Mouse (Mus musculus) hindbrain, embryonic 12.5 days (tissue): ENCODE measurements around the gene Mitf. TPM values are rescaled to one million over a fixed set of nuclear protein-coding genes. Genes with fewer than 3 reads are reported as not detected.

Experiments used
- ATAC-seq: fragments of 200-750 bp; cut with Nextera tagmentation; 2 replicates; pipeline ENCODE4 v1.8.0; 2017; ENCODE audit warnings: moderate TSS enrichment; ENCODE audit not compliant: low FRiP score
- H3K27ac ChIP-seq: fragments of 300-500 bp; sonication (generic); 2 replicates; pipeline ENCODE4 v1.5.1; 2016; ENCODE audit warnings: mild to moderate bottlenecking
- H3K27me3 ChIP-seq: fragments of 300-500 bp; sonication (generic); 2 replicates; pipeline ENCODE4 v1.6.1; 2016; ENCODE audit warnings: mild to moderate bottlenecking
- H3K36me3 ChIP-seq: fragments of 300-500 bp; sonication (generic); 2 replicates; pipeline ENCODE4 v1.6.1; 2016; ENCODE audit warnings: mild to moderate bottlenecking
- H3K4me1 ChIP-seq: fragments of 300-500 bp; sonication (generic); 2 replicates; pipeline ENCODE4 v1.6.1; 2016
- H3K4me2 ChIP-seq: fragments of 300-500 bp; sonication (generic); replicated peaks from 2 replicates; pipeline ENCODE4 v1.6.1; 2016; ENCODE audit warnings: mild to moderate bottlenecking
- H3K4me3 ChIP-seq: fragments of 300-500 bp; sonication (generic); 2 replicates; pipeline ENCODE4 v1.5.1; 2016; ENCODE audit warnings: mild to moderate bottlenecking
- H3K9ac ChIP-seq: fragments of 300-500 bp; sonication (generic); 2 replicates; pipeline ENCODE4 v1.6.1; 2016; ENCODE audit warnings: mild to moderate bottlenecking, moderate library complexity
- H3K9me3 ChIP-seq: fragments of 300-500 bp; sonication (generic); replicated peaks from 2 replicates; pipeline ENCODE4 v1.6.1; 2016; ENCODE audit warnings: mild to moderate bottlenecking
- WGBS: fragments of 180-500 bp; shearing (Covaris S2); methylation state at CpG from one replicate; pipeline ENCODE4 v1.1.7; 2016; 5-methylcytosine and 5-hydroxymethylcytosine counted together
- polyA plus RNA-seq: library from polyadenylated mRNA; unstranded; fragments of >200 nt; fragmentation: Nextera tagmentation; extraction: Ambion mirVana; gene quantifications from 2 replicates; pipeline ENCODE4 v1.2.1, GENCODE M21; 2016

The Mitf gene
- polyA plus RNA-seq, 1 experiment from 2014 or later = 2.0 TPM

- Histone ChIP-seq H3K4me3 (no peak overlapping the region), H3K36me3 (no peaks in the 10 kb centered on the region), H3K4me2 (no peak overlapping the region), H3K27me3 (no peaks in the 10 kb centered on the region), H3K4me1 (no peaks in the 10 kb centered on the region), H3K9me3 (no peaks in the 10 kb centered on the region), H3K9ac (no peak overlapping the region), H3K27ac (no peak overlapping the region)
- ATAC-seq = no peak
- WGBS = 85% methylated on average over 3 of the region's 3 CpGs
Measured at GRCm38 (mm10) chr6:97828021-97828420, 21.2 kb downstream of the Mitf start.

- H3K9ac ChIP-seq = no peak overlapping the region
- H3K9me3 ChIP-seq = no peaks in the 10 kb centered on the region
- no peaks in the 10 kb centered on the region for H3K36me3 ChIP-seq
- no peaks in the 10 kb centered on the region for H3K4me1 ChIP-seq
- no peaks in the 10 kb centered on the region for H3K27me3 ChIP-seq
- no peak overlapping the region for H3K27ac ChIP-seq
- no peak for ATAC-seq
- 77% methylated on average over 13 of the region's 13 CpGs for WGBS
- H3K4me3 ChIP-seq = no peak overlapping the region
- no peak overlapping the region for H3K4me2 ChIP-seq
Measured at GRCm38 (mm10) chr6:97828822-97829719, 22.2 kb downstream of the Mitf start.

GRCm38 (mm10) chr6:97832501-97832900 lies 25.6 kb downstream of the Mitf start:
- Histone ChIP-seq H3K27me3 (no peaks in the 10 kb centered on the region), H3K4me1 (no peaks in the 10 kb centered on the region), H3K9me3 (no peaks in the 10 kb centered on the region), H3K36me3 (no peaks in the 10 kb centered on the region), H3K27ac (no peak overlapping the region), H3K4me3 (no peak overlapping the region), H3K9ac (no peak overlapping the region), H3K4me2 (no peak overlapping the region)
- ATAC-seq = no peak
- 95% methylated on average over 4 of the region's 4 CpGs for WGBS

- WGBS = 87% methylated on average over 7 of the region's 7 CpGs
- Histone ChIP-seq H3K36me3 (no peaks in the 10 kb centered on the region), H3K27me3 (no peaks in the 10 kb centered on the region), H3K9ac (no peak overlapping the region), H3K4me1 (no peaks in the 10 kb centered on the region), H3K27ac (no peak overlapping the region), H3K4me2 (no peak overlapping the region), H3K4me3 (no peak overlapping the region), H3K9me3 (no peaks in the 10 kb centered on the region)
- no peak for ATAC-seq
Measured at GRCm38 (mm10) chr6:97836176-97836575, 29.3 kb downstream of the Mitf start.

- Histone ChIP-seq H3K27me3 (no peaks in the 10 kb centered on the region), H3K36me3 (no peaks in the 10 kb centered on the region), H3K9ac (no peak overlapping the region), H3K9me3 (no peaks in the 10 kb centered on the region), H3K4me2 (no peak overlapping the region), H3K4me1 (no peaks in the 10 kb centered on the region), H3K4me3 (no peak overlapping the region), H3K27ac (no peak overlapping the region)
- ATAC-seq = no peak
Measured at GRCm38 (mm10) chr6:97837711-97838110, 30.9 kb downstream of the Mitf start.

GRCm38 (mm10) chr6:97839568-97839967 lies 32.7 kb downstream of the Mitf start:
- no peak overlapping the region for H3K4me2 ChIP-seq
- H3K4me3 ChIP-seq = no peak overlapping the region
- ATAC-seq = no peak
- no peaks in the 10 kb centered on the region for H3K9me3 ChIP-seq
- H3K4me1 ChIP-seq = no peaks in the 10 kb centered on the region
- no peak overlapping the region for H3K9ac ChIP-seq
- H3K27me3 ChIP-seq = no peaks in the 10 kb centered on the region
- no peak overlapping the region for H3K27ac ChIP-seq
- no peaks in the 10 kb centered on the region for H3K36me3 ChIP-seq

GRCm38 (mm10) chr6:97844112-97844511 lies 37.3 kb downstream of the Mitf start:
- no peak overlapping the region for H3K4me3 ChIP-seq
- H3K4me1 ChIP-seq = 0 out of 2 replicates have a peak, but pooled peaks cover 4% of the 10 kb centered on the region
- H3K36me3 ChIP-seq = no peaks in the 10 kb centered on the region
- ATAC-seq = no peak
- H3K4me2 ChIP-seq = no peak overlapping the region
- 66% methylated on average over 3 of the region's 3 CpGs for WGBS
- H3K9me3 ChIP-seq = no peaks in the 10 kb centered on the region
- H3K9ac ChIP-seq = no peak overlapping the region
- no peak overlapping the region for H3K27ac ChIP-seq
- no peaks in the 10 kb centered on the region for H3K27me3 ChIP-seq

GRCm38 (mm10) chr6:97848191-97848857 lies 41.5 kb downstream of the Mitf start:
- no peak for ATAC-seq
- Histone ChIP-seq H3K4me3 (no peak overlapping the region), H3K36me3 (no peaks in the 10 kb centered on the region), H3K9me3 (no peaks in the 10 kb centered on the region), H3K4me2 (no peak overlapping the region), H3K9ac (no peak overlapping the region), H3K27ac (no peak overlapping the region), H3K4me1 (0 out of 2 replicates have a peak, but pooled peaks cover 4% of the 10 kb centered on the region), H3K27me3 (no peaks in the 10 kb centered on the region)
- whole genome bisulfite sequencing = 57% methylated on average over 9 of the region's 9 CpGs

- no peak overlapping the region for H3K4me2 ChIP-seq
- no peaks in the 10 kb centered on the region for H3K9me3 ChIP-seq
- WGBS = 91% methylated on average over 2 of the region's 2 CpGs
- H3K4me3 ChIP-seq = no peak overlapping the region
- no peak overlapping the region for H3K27ac ChIP-seq
- ATAC-seq = no peak
- H3K36me3 ChIP-seq = no peaks in the 10 kb centered on the region
- no peaks in the 10 kb centered on the region for H3K27me3 ChIP-seq
- no peak overlapping the region for H3K9ac ChIP-seq
- no peaks in the 10 kb centered on the region for H3K4me1 ChIP-seq
Measured at GRCm38 (mm10) chr6:97854236-97854635, 47.4 kb downstream of the Mitf start.

GRCm38 (mm10) chr6:97855420-97856170 lies 48.7 kb downstream of the Mitf start:
- WGBS = 91% methylated on average over 8 of the region's 8 CpGs
- Histone ChIP-seq H3K4me2 (no peak overlapping the region), H3K9me3 (no peaks in the 10 kb centered on the region), H3K36me3 (no peaks in the 10 kb centered on the region), H3K9ac (no peak overlapping the region), H3K27ac (no peak overlapping the region), H3K4me3 (no peak overlapping the region), H3K27me3 (no peaks in the 10 kb centered on the region), H3K4me1 (no peaks in the 10 kb centered on the region)
- no peak for ATAC-seq

- Histone ChIP-seq H3K27me3 (no peaks in the 10 kb centered on the region), H3K9ac (no peak overlapping the region), H3K4me2 (no peak overlapping the region), H3K27ac (no peak overlapping the region), H3K4me3 (no peak overlapping the region), H3K4me1 (no peaks in the 10 kb centered on the region), H3K36me3 (no peaks in the 10 kb centered on the region), H3K9me3 (no peaks in the 10 kb centered on the region)
- ATAC-seq = no peak
- 78% methylated on average over 8 of the region's 8 CpGs for WGBS
Measured at GRCm38 (mm10) chr6:97856502-97856901, 49.6 kb downstream of the Mitf start.

- WGBS = 48% methylated on average over 3 of the region's 3 CpGs
- no peak overlapping the region for H3K27ac ChIP-seq
- no peak overlapping the region for H3K4me2 ChIP-seq
- H3K4me1 ChIP-seq = no peaks in the 10 kb centered on the region
- no peak for ATAC-seq
- no peak overlapping the region for H3K9ac ChIP-seq
- no peak overlapping the region for H3K4me3 ChIP-seq
- H3K27me3 ChIP-seq = no peaks in the 10 kb centered on the region
- H3K36me3 ChIP-seq = no peaks in the 10 kb centered on the region
- no peaks in the 10 kb centered on the region for H3K9me3 ChIP-seq
Measured at GRCm38 (mm10) chr6:97857690-97858089, 50.8 kb downstream of the Mitf start.
